Mouse (Mus musculus): ENCODE results near the gene Syt1. TPM values are rescaled to one million over a fixed set of nuclear protein-coding genes. Genes with fewer than 3 reads are reported as not detected.

The Syt1 gene
- total RNA-seq, 2 experiments from 2014 or later: 1,148 to 1,163 TPM

- no peak for DNase-seq (ENCODE audit: low spot score in 2 of 2)
These were observed 429.0 kb downstream of the Syt1 start for GRCm38 (mm10) chr10:108581555-108582396.

- no peak for DNase-seq (ENCODE audit: low spot score in 2 of 2)
These were observed 429.9 kb downstream of the Syt1 start for GRCm38 (mm10) chr10:108580786-108581420.

GRCm38 (mm10) chr10:108579396-108579795, 431.4 kb downstream of the Syt1 start:
- no peak for DNase-seq (ENCODE audit: low spot score in 2 of 2)

- no peak for DNase-seq (ENCODE audit: low spot score in 2 of 2)
These were observed 433.2 kb downstream of the Syt1 start for GRCm38 (mm10) chr10:108577611-108578010.

- no peak for DNase-seq (ENCODE audit: low spot score in 2 of 2)
These were observed 438.0 kb downstream of the Syt1 start for GRCm38 (mm10) chr10:108572764-108573163.

- DNase-seq (ENCODE audit: low spot score in 2 of 2): no peak
These were observed 439.7 kb downstream of the Syt1 start for GRCm38 (mm10) chr10:108571104-108571503.

- no peak for DNase-seq (ENCODE audit: low spot score in 2 of 2)
These were observed 441.1 kb downstream of the Syt1 start for GRCm38 (mm10) chr10:108569568-108570139.

- no peak for DNase-seq (ENCODE audit: low spot score in 2 of 2)
These were observed 441.9 kb downstream of the Syt1 start for GRCm38 (mm10) chr10:108568925-108569324.

- DNase-seq (ENCODE audit: low spot score in 2 of 2): no peak
These were observed 442.6 kb downstream of the Syt1 start for GRCm38 (mm10) chr10:108568136-108568535.

GRCm38 (mm10) chr10:108567456-108567855, 443.3 kb downstream of the Syt1 start:
- no peak for DNase-seq (ENCODE audit: low spot score in 2 of 2)

- no peak for DNase-seq (ENCODE audit: low spot score in 2 of 2)
These were observed 451.2 kb downstream of the Syt1 start for GRCm38 (mm10) chr10:108559607-108559908.

GRCm38 (mm10) chr10:108558812-108559606, 451.8 kb downstream of the Syt1 start:
- DNase-seq (ENCODE audit: low spot score in 2 of 2): peak in 1 of 2 experiments; percentile 27

- DNase-seq (ENCODE audit: low spot score in 2 of 2): no peak
These were observed 458.2 kb downstream of the Syt1 start for GRCm38 (mm10) chr10:108552544-108552943.

- DNase-seq (ENCODE audit: low spot score in 2 of 2): no peak
These were observed 465.1 kb downstream of the Syt1 start for GRCm38 (mm10) chr10:108545715-108546114.

GRCm38 (mm10) chr10:108541555-108541954, 469.2 kb downstream of the Syt1 start:
- DNase-seq (ENCODE audit: low spot score in 2 of 2): no peak

GRCm38 (mm10) chr10:108538546-108538945, 472.2 kb downstream of the Syt1 start:
- DNase-seq (ENCODE audit: low spot score in 2 of 2): no peak

- no peak for DNase-seq (ENCODE audit: low spot score in 2 of 2)
These were observed 473.1 kb downstream of the Syt1 start for GRCm38 (mm10) chr10:108537641-108538040.

GRCm38 (mm10) chr10:108535922-108536321, 474.9 kb downstream of the Syt1 start:
- DNase-seq (ENCODE audit: low spot score in 2 of 2): no peak

- no peak for DNase-seq (ENCODE audit: low spot score in 2 of 2)
These were observed 476.7 kb downstream of the Syt1 start for GRCm38 (mm10) chr10:108534112-108534511.

- DNase-seq (ENCODE audit: low spot score in 2 of 2): no peak
These were observed 477.9 kb downstream of the Syt1 start for GRCm38 (mm10) chr10:108532916-108533315.

- no peak for DNase-seq (ENCODE audit: low spot score in 2 of 2)
These were observed 478.5 kb downstream of the Syt1 start for GRCm38 (mm10) chr10:108532283-108532682.

GRCm38 (mm10) chr10:108531641-108532040, 479.1 kb downstream of the Syt1 start:
- no peak for DNase-seq (ENCODE audit: low spot score in 2 of 2)

Measured in left cerebral cortex, adult 18-20 months (tissue).